Mouse (Mus musculus) embryonic fibroblast, embryonic 13.5 days (primary cell): ENCODE results near the gene Ptges3l. TPM values are rescaled to one million over a fixed set of nuclear protein-coding genes. Genes with fewer than 3 reads are reported as not detected.
"Not testable (repeated sequence)": the region's sequence is repeated elsewhere in the genome, so short reads cannot be mapped to it uniquely, and the experiment has no call there.

Source experiments
- H3K27ac ChIP-seq: 2 replicates; pipeline ENCODE4 v1.5.1; 2012; ENCODE audit warnings: low read length, control low read depth, inconsistent platforms; ENCODE audit not compliant: insufficient read depth
- H3K4me1 ChIP-seq: 2 replicates; pipeline ENCODE4 v1.6.1; 2011; ENCODE audit warnings: low read length; ENCODE audit not compliant: control insufficient read depth, insufficient read depth
- H3K4me3 ChIP-seq: 2 replicates; pipeline ENCODE4 v1.5.1; 2011; ENCODE audit warnings: mild to moderate bottlenecking, control low read depth, low read length; ENCODE audit not compliant: insufficient read depth
- CTCF ChIP-seq: IDR thresholded peaks from 2 replicates; pipeline ENCODE4 v1.5.1; 2011; ENCODE audit warnings: mild to moderate bottlenecking, control low read depth, low read length, moderate library complexity, borderline replicate concordance; ENCODE audit not compliant: insufficient read depth
- POLR2A ChIP-seq: IDR thresholded peaks from 2 replicates; pipeline ENCODE4 v1.6.1; 2011; ENCODE audit warnings: low read depth, mild to moderate bottlenecking, control low read depth, low read length, moderate library complexity
- polyA plus RNA-seq: library from polyadenylated mRNA; stranded (reverse); fragments of >200 nt; gene quantifications from 2 replicates; pipeline ENCODE4 v1.2.4, GENCODE M21; 2011; ENCODE audit warnings: low read depth; ENCODE audit not compliant: missing spikeins, insufficient read length

Gene Ptges3l
- 14.6 and 27.7 TPM in 2 replicates for polyA plus RNA-seq

- H3K4me1 ChIP-seq, result peaks cover 2% of the 10 kb centered on the region; the same call in 1 of the 2 replicates
- TF ChIP-seq POLR2A (peak; percentile 78), CTCF (peak; percentile 11; the same call in 1 of the 2 replicates)
- peak within 1 kb of the TSS; percentile 81 for H3K4me3 ChIP-seq
- H3K27ac ChIP-seq, result peak within 1 kb of the TSS; percentile 90
Observed at GRCm38 (mm10) chr11:101424925-101425813, at the start of gene Ptges3l, which contains the start of gene Rundc1. TSS of gene Ptges3l (minus strand) at chr11:101425333. TSS of gene Rundc1 (plus strand) at chr11:101425085.

- Histone ChIP-seq H3K27ac (no peak overlapping the region), H3K4me3 (no peak overlapping the region), H3K4me1 (no peaks in the 10 kb centered on the region)
- no peak for TF ChIP-seq POLR2A
- TF ChIP-seq CTCF, result no peak
Observed at GRCm38 (mm10) chr11:101474298-101474697, 49.2 kb upstream of the Ptges3l start.

- H3K27ac ChIP-seq, H3K4me3 ChIP-seq, H3K4me1 ChIP-seq: not testable (repeated sequence)
Observed at GRCm38 (mm10) chr11:101473686-101474085, 48.6 kb upstream of the Ptges3l start.

- no peak for TF ChIP-seq CTCF
- TF ChIP-seq POLR2A, result no peak
Observed at GRCm38 (mm10) chr11:101472336-101472735, 47.2 kb upstream of the Ptges3l start.

GRCm38 (mm10) chr11:101471926-101472325 is 46.8 kb upstream of the Ptges3l start:
- no peak overlapping the region for H3K4me3 ChIP-seq
- TF ChIP-seq POLR2A (no peak), CTCF (no peak)
- H3K27ac ChIP-seq, result no peak overlapping the region
- H3K4me1 ChIP-seq, result 0 out of 2 replicates have a peak, but pooled peaks cover 5% of the 10 kb centered on the region

More at GRCm38 (mm10) chr11:101472336-101472735, 47.2 kb upstream of the Ptges3l start:
- no peak overlapping the region for H3K27ac ChIP-seq
- no peak overlapping the region for H3K4me3 ChIP-seq
- H3K4me1 ChIP-seq, result 0 out of 2 replicates have a peak, but pooled peaks cover 5% of the 10 kb centered on the region

- Histone ChIP-seq H3K4me3 (no peak overlapping the region), H3K27ac (no peak overlapping the region), H3K4me1 (0 out of 2 replicates have a peak, but pooled peaks cover 5% of the 10 kb centered on the region)
- TF ChIP-seq POLR2A, result no peak
- no peak for TF ChIP-seq CTCF
Observed at GRCm38 (mm10) chr11:101470206-101470605, 45.1 kb upstream of the Ptges3l start.

GRCm38 (mm10) chr11:101469155-101469554 is 44.0 kb upstream of the Ptges3l start:
- no peak overlapping the region for H3K27ac ChIP-seq
- 0 out of 2 replicates have a peak, but pooled peaks cover 5% of the 10 kb centered on the region for H3K4me1 ChIP-seq
- TF ChIP-seq CTCF, result no peak
- TF ChIP-seq POLR2A, result no peak
- H3K4me3 ChIP-seq, result no peak overlapping the region

- Histone ChIP-seq H3K4me1 (0 out of 2 replicates have a peak, but pooled peaks cover 5% of the 10 kb centered on the region), H3K27ac (no peak overlapping the region), H3K4me3 (peak overlapping the region; percentile 71)
- no peak for TF ChIP-seq CTCF
- no peak for TF ChIP-seq POLR2A
Observed at GRCm38 (mm10) chr11:101468731-101469130, 43.6 kb upstream of the Ptges3l start.

- Histone ChIP-seq H3K4me1 (0 out of 2 replicates have a peak, but pooled peaks cover 5% of the 10 kb centered on the region), H3K4me3 (peak overlapping the region; percentile 71), H3K27ac (no peak overlapping the region)
- TF ChIP-seq CTCF, result no peak
- TF ChIP-seq POLR2A, result peak; percentile 5; the same call in 1 of the 2 replicates
Observed at GRCm38 (mm10) chr11:101468263-101468688, 43.1 kb upstream of the Ptges3l start.

- TF ChIP-seq CTCF (0 out of 2 replicates have a peak, but pooled peaks have one; percentile 14), POLR2A (0 out of 2 replicates have a peak, but pooled peaks have one; percentile 18)
- Histone ChIP-seq H3K27ac (no peak overlapping the region), H3K4me1 (0 out of 2 replicates have a peak, but pooled peaks cover 5% of the 10 kb centered on the region), H3K4me3 (peak overlapping the region; percentile 71)
Observed at GRCm38 (mm10) chr11:101467477-101468262, 42.5 kb upstream of the Ptges3l start.

- peak overlapping the region; percentile 57 for H3K4me3 ChIP-seq
- H3K4me1 ChIP-seq, H3K27ac ChIP-seq: not testable (repeated sequence)
Observed at GRCm38 (mm10) chr11:101466552-101466950, 41.4 kb upstream of the Ptges3l start.
